Comparison of ENCODE assay signal across 10 mouse cellular contexts in the genomic region with DNA sequence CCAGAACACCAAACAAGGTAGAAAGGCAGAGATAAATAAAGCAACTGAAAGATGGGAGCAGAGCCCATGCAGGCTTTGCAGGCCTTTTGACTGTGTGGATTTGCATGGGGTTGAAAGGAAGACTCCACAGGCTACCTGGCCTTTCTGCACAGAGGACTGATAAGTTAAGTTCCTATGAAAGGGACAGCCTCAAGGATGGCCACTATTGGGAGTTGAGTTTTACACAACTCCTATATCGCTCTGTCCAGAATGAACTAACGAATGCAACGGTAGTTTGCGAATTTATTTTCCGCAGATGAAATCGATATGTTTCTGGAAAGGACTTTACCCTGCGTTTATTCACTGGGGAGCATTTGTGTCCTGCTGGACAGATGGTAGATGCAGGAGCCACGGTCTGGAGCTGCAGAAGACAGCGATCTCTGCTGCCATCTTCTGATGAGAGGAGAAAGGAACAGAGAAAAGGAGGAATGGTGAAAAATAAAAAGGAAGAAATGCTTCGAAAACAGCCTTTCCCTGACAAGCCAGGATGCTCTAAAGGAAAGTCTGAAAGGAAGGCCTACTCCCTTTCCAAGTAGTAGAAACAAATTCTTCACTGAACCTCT.
DNase-seq lines count a peak whose midpoint lies in the region; ATAC-seq and TF ChIP-seq lines count a peak whose summit lies in the region.
"Had no signal": no experiment of that assay in that cellular context is flagged by ENCODE, and none has a peak within 500 bp of the region (broad histone marks: within the 10 kb centered on the region; RNA-seq: fewer than 3 reads in every experiment).

No protein-coding gene starts in this region.

- TF ChIP-seq EP300 in lung, postnatal 0 days (IDR thresholded peaks at IDR 0.05) = no peak

- ATAC-seq in lung, embryonic 14.5 days (ENCODE audit: insufficient read depth) = no peak; the same call in 1 of the 2 replicates
- ATAC-seq in lung, postnatal 0 days = no peak
- ATAC-seq in forebrain, embryonic 11.5 days (replicated peaks; ENCODE audit: low FRiP score) = no peak

- H3K4me2 ChIP-seq in lung, embryonic 14.5 days = no peak overlapping the region
- no peak overlapping the region for H3K4me2 ChIP-seq in lung, postnatal 0 days (replicated peaks; ENCODE audit: low read depth, low read length)
- no peak overlapping the region for H3K4me2 ChIP-seq in forebrain, embryonic 11.5 days (ENCODE audit: low read depth, low read length, severe bottlenecking)
- H3K4me2 ChIP-seq: liver, embryonic 15.5 days had no signal

- DNase-seq in embryo, embryonic 10 days (ENCODE audit: low spot score) = peak; percentile 21
- no peak for DNase-seq in embryo, embryonic 9.5 days (ENCODE audit: extremely low spot score)
- DNase-seq in lung, embryonic 14.5 days = peak; percentile 35
- DNase-seq in lung, postnatal 0 days (ENCODE audit: low spot score) = no peak
- DNase-seq in layer of hippocampus, postnatal 10 days (ENCODE audit: low spot score in 2 of 2) = peak; percentile 23 to 47
- peak; percentile 23 for DNase-seq in right cerebral cortex, postnatal 25 days
- no peak for DNase-seq in urinary bladder, adult 2 months (ENCODE audit: low spot score)
- no peak for DNase-seq in forebrain, embryonic 11.5 days (ENCODE audit: low spot score)
- DNase-seq: gastrocnemius, postnatal 10 days had no signal

- H3K36me3 ChIP-seq in lung, embryonic 14.5 days (ENCODE audit: insufficient read depth) = no peaks in the 10 kb centered on the region
- no peaks in the 10 kb centered on the region for H3K36me3 ChIP-seq in lung, postnatal 0 days (ENCODE audit: insufficient read depth, low read length)
- H3K36me3 ChIP-seq in forebrain, embryonic 11.5 days (ENCODE audit: control insufficient read depth, insufficient read depth, low read length) = no peaks in the 10 kb centered on the region
- H3K36me3 ChIP-seq: liver, embryonic 15.5 days had no signal

- H3K27me3 ChIP-seq in lung, embryonic 14.5 days (ENCODE audit: insufficient read depth, low read length) = no peaks in the 10 kb centered on the region
- H3K27me3 ChIP-seq in lung, postnatal 0 days (replicated peaks; ENCODE audit: insufficient read depth, low read length) = no peaks in the 10 kb centered on the region
- H3K27me3 ChIP-seq in forebrain, embryonic 11.5 days (ENCODE audit: control insufficient read depth, insufficient read depth, low read length) = no peaks in the 10 kb centered on the region
- H3K27me3 ChIP-seq: liver, embryonic 15.5 days had no signal

- no peaks in the 10 kb centered on the region for H3K4me1 ChIP-seq in lung, embryonic 14.5 days (ENCODE audit: insufficient read depth)
- H3K4me1 ChIP-seq in lung, postnatal 0 days (ENCODE audit: insufficient read depth, low read depth, low read length) = no peaks in the 10 kb centered on the region
- H3K4me1 ChIP-seq in forebrain, embryonic 11.5 days (replicated peaks; ENCODE audit: control insufficient read depth, insufficient read depth, low read length) = no peaks in the 10 kb centered on the region
- H3K4me1 ChIP-seq: liver, embryonic 15.5 days had no signal

- peak; percentile 32; the same call in 1 of the 2 replicates for TF ChIP-seq CTCF in lung, embryonic 14.5 days (IDR thresholded peaks at IDR 0.05; ENCODE audit: low read depth)
- no peak; the same call in 1 of the 2 replicates for TF ChIP-seq CTCF in lung, postnatal 0 days (IDR thresholded peaks at IDR 0.05)

- no peak overlapping the region for H3K9ac ChIP-seq in lung, embryonic 14.5 days
- no peak overlapping the region for H3K9ac ChIP-seq in lung, postnatal 0 days (replicated peaks; ENCODE audit: low read depth)
- no peak overlapping the region for H3K9ac ChIP-seq in forebrain, embryonic 11.5 days (ENCODE audit: low read length)
- H3K9ac ChIP-seq: liver, embryonic 15.5 days had no signal

- no peaks in the 10 kb centered on the region for H3K9me3 ChIP-seq in lung, embryonic 14.5 days (ENCODE audit: low read depth, low read length)
- no peaks in the 10 kb centered on the region for H3K9me3 ChIP-seq in lung, postnatal 0 days (ENCODE audit: low read length)
- no peaks in the 10 kb centered on the region for H3K9me3 ChIP-seq in forebrain, embryonic 11.5 days (ENCODE audit: control insufficient read depth, low read length)
- H3K9me3 ChIP-seq: liver, embryonic 15.5 days had no signal

- H3K27ac ChIP-seq in lung, embryonic 14.5 days (ENCODE audit: low read depth) = no peak overlapping the region
- no peak overlapping the region for H3K27ac ChIP-seq in lung, postnatal 0 days (ENCODE audit: low read length)
- H3K27ac ChIP-seq in forebrain, embryonic 11.5 days (ENCODE audit: low read depth, low read length) = no peak overlapping the region
- H3K27ac ChIP-seq: liver, embryonic 15.5 days had no signal

- 61% methylated on average over 10 of the region's 10 CpGs for WGBS in lung, embryonic 14.5 days
- 66% methylated on average over 10 of the region's 10 CpGs for WGBS in lung, postnatal 0 days
- WGBS in forebrain, embryonic 11.5 days = 66% methylated on average over 10 of the region's 10 CpGs

- H3K4me3 ChIP-seq in lung, embryonic 14.5 days (ENCODE audit: low read depth, low read length) = no peak overlapping the region
- H3K4me3 ChIP-seq in lung, postnatal 0 days (ENCODE audit: low read depth, low read length) = no peak overlapping the region
- no peak overlapping the region for H3K4me3 ChIP-seq in forebrain, embryonic 11.5 days (ENCODE audit: low read depth, low read length)
- H3K4me3 ChIP-seq: liver, embryonic 15.5 days had no signal

Comparison
In these comparisons a context has a peak if more than half of its experiments do, and no peak if none do; other contexts are left out.
1. DNase-seq: peak in embryo, embryonic 10 days (single experiment), lung, embryonic 14.5 days (single experiment), layer of hippocampus, postnatal 10 days (2 of 2) and right cerebral cortex, postnatal 25 days (single experiment); none in embryo, embryonic 9.5 days (single experiment), lung, postnatal 0 days (single experiment), urinary bladder, adult 2 months (single experiment) and forebrain, embryonic 11.5 days (single experiment).